Mouse (Mus musculus): ENCODE results near the gene Drosha.

- TF ChIP-seq CTCF (IDR thresholded peaks at IDR 0.05; ENCODE audit: borderline replicate concordance, insufficient read depth, low read depth, low read length): no peak
- no peak for TF ChIP-seq POLR2A (IDR thresholded peaks at IDR 0.05; ENCODE audit: borderline replicate concordance, insufficient read depth, low read length)
These were observed 55.3 kb downstream of the Drosha start for GRCm38 (mm10) chr15:12879937-12880336.
